Mouse (Mus musculus) embryo, embryonic 10 days (tissue): ENCODE measurements around the gene Plppr2.

Experiments
- DNase-seq: peaks from one replicate; pipeline ENCODE4 v3.0.0-alpha.2; 2015; ENCODE audit warnings: low spot score

The Plppr2 gene

GRCm38 (mm10) chr9:21936692-21937570, at the start of gene Plppr2:
TSS of gene Plppr2 (plus strand) at chr9:21937033.
- peak; percentile 98 for DNase-seq

GRCm38 (mm10) chr9:21889229-21889628, 47.6 kb upstream of the Plppr2 start:
- DNase-seq, result no peak

- peak; percentile 91 for DNase-seq
These were observed 35.5 kb upstream of the Plppr2 start for GRCm38 (mm10) chr9:21901223-21901820.

DNA sequence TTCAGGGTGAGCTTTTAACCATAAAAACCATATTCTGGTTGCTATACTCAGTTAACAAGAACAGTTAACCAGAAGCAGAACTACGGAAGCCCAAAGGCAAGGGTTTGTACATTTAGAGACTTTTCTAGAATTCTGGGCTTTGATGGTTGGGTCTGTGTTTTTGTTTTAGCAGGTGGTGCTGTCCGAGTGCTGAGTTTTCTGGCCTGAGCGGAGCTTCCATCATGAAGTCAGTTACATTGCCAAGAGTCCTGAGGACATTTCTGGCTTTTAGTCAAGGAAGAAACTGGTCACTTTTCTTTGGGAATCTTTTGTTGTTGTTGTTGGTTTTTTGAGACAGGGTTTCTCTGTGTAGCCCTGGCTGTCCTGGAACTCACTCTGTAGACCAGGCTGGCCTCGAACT, 32.8 kb upstream of the Plppr2 start:
- DNase-seq, result no peak

- DNase-seq, result no peak
These were observed 28.6 kb upstream of the Plppr2 start for GRCm38 (mm10) chr9:21908216-21908615.

DNA sequence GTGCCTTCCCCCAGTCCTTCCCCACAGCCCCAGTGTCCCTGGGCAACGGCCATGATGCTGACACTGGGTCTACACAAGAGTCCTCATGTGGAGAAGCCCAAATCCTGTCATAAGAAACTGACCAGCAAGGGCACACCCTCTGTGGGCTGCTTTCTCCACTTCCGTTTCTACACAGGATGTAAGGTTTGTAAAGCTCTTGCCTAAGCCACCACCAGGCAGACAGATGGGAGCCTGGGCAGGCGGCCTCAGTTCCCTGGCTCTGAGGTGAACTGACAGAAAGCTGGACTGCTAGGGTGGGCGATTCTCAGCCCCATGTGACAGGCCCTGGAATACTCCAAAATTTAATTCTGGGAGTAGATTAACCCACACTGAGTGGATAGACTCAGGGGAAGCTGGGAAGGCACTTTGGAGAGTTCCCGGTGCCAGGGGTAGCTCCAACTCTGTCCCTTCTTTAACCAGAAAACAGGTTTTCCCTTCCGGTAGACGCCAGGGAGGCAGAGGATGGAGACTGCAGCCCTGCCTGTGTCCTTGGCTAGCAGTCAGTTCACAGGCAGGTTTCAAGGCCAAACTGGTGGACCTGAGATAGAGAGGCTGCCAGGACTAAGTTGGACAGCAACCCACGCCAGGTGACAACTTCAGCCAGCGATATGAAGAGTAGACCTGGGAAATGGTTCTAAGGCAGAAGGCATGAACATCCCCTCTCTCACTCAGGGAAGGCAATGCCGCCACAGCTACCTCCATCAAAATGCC, 27.2 kb upstream of the Plppr2 start:
- DNase-seq, result no peak

GRCm38 (mm10) chr9:21916851-21917492, 19.9 kb upstream of the Plppr2 start:
- no peak for DNase-seq

- DNase-seq, result no peak
These were observed 19.3 kb upstream of the Plppr2 start for GRCm38 (mm10) chr9:21917493-21918034.

DNA sequence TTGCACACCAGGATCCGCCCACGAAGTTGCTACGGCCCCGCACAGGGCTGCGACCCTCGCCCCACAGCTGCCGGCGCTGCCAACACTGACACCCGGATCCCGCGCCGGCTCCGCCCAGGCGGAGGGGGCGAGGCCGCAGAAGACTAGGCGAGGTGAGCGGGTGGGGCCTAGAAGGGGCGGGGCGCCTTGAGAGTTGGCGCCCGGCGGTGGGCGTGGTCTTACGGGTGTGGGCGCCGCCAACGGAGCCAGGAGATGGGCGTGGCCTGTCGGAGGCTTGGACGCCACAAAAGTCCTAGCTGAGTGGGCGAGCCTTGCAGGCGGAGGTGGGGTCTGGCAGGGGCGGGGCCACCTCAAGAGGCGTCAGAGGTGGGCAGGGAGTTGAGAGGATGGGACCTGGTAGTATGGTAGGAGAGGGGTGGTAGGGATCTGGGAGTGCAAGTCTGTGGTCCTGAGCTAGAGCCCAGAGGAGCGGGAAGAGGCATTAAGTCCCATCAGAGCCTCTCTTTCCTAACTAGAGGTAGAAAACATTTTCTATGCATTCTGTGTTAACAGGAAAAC, 18.7 kb upstream of the Plppr2 start, which contains the start of gene Rab3d:
Gene Rab3d, minus strand, starts transcription at position 158 of the 558 bp plus-strand sequence.
- DNase-seq, result peak; percentile 99

- DNase-seq, result no peak
These were observed 18.0 kb upstream of the Plppr2 start for GRCm38 (mm10) chr9:21918692-21919384.

- DNase-seq, result no peak
These were observed 13.8 kb upstream of the Plppr2 start for GRCm38 (mm10) chr9:21923036-21923435.

DNA sequence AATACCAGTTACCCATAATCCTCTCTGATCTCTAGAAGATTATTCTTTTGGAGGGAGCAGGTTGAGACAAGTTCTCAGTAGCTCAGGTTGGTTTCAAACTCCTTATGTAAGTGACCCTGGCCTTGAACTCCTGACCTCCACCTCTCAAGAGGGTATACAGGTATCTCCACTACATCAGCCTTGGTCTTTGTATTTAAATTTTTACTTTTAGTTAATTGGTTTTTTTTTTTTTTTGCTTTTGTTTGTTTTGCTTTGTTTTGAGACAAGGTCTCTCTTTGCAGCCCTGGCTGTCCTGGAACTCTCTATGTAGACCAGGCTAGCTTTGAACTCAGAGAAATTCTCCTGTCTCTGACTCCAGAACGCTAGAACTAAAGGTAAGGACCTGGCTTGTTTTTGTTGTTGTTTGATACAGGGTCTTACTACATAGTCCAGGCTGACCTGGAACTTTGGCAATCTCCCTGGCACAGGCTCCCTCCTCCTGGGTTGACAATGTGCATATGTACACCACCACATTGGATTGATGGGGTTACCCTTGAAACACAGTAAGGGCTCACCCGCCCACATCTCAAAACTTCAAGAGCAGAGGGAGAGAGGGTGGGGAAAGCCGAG, 13.2 kb upstream of the Plppr2 start:
- DNase-seq, result no peak

GRCm38 (mm10) chr9:21924099-21924493, 12.7 kb upstream of the Plppr2 start:
- no peak for DNase-seq

- no peak for DNase-seq
These were observed 11.8 kb upstream of the Plppr2 start for GRCm38 (mm10) chr9:21925034-21925433.

DNA sequence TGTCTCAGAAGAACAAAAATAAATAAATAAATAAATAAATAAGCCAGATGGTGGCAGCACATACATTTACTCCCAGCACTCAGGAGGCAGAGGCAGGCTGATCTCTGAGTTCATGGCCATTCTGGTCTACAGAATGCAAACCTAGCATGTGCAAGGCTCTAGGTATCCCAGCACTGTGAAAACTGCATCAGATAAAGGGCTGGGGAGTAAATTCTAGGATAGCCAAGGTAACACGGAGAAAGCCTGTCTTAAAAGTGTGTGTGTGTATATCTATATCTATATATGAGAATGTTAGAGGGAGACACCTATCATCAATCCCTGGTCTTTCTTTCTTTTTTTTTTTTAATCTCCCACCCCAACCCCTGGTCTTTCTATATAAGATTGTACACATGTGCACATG, 11.3 kb upstream of the Plppr2 start:
- DNase-seq, result no peak

- DNase-seq, result peak; percentile 26
These were observed 10.7 kb upstream of the Plppr2 start for GRCm38 (mm10) chr9:21926155-21926554.

DNA sequence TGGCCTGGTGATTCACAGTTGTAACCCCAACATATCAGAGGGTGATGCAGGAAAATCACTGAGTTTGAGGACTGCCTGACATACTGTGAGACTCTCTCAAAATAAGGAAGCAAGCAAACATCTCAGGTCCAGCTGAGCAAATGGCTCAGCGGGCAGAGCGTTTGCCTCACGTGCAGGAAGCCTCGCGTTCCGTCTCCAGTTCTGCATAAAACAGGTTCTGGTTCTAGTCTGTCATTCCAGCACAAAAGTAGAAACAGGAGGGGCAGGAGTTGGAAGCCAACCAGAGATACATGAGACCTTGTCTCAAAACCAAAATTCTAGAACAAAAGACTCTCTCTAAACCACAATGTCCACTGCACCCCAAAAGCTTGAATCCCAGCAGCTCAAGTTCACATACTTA, 10.0 kb upstream of the Plppr2 start:
- peak; percentile 31 for DNase-seq

DNA sequence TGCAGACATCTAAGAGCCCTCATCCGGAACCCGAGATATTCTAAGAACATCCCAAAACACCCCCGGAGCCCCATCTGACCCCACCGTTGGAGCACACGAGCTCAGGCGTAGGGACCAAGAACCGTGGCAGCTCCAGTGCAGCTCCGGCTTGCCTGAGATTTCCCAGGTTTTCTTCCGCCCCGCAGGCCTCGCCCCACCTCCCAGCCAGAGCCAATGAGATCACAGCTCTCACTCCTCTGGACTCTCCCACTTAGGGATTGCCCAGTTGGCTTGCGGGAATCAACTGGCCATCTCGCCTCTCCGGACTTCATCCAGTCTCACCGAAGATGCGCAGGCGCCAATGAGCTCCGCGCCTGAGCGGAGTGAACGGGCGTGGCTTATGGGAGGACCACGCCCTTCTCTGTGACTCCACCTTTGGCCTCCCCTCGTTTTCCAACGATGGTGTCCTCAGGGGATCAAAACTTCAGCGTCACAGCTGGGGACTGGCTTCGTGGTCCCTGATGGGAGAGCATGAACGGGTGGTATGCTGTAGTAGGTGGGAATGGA, 9.6 kb upstream of the Plppr2 start, which contains the start of the genes Ccdc159 and Tmem205:
Gene Ccdc159, plus strand, starts transcription at position 264 of the 546 bp plus-strand sequence.
Gene Tmem205, minus strand, starts transcription at position 349 of the 546 bp plus-strand sequence.
- peak; percentile 99 for DNase-seq

DNA sequence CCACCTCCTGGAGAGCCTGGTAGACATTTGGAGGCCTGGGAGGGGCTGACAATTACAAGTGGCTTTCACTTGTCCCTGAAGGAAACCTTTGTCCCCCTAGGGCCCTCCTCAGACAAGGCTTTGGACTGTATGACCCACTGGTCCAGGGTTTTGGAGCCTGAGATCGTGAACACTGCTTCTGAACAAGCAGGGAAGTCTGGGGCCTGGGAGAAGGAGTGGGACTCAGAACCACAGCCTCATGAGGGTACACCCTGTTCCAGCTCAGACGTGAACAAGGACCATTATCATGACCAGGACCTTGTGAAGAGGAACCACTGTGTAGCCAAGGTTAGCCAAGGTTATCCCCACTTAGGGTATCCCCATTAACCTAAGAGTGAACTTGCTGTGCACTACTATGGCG, 7.6 kb upstream of the Plppr2 start:
- DNase-seq, result no peak

- no peak for DNase-seq
These were observed 4.8 kb upstream of the Plppr2 start for GRCm38 (mm10) chr9:21932006-21932405.
